Mouse (Mus musculus) cerebellum, adult (tissue): Measurements from ENCODE around the gene Ola1.

Experiments used
- ATAC-seq: cut with Nextera tagmentation; 2 replicates; pipeline ENCODE4 v1.9.2; 2017; ENCODE audit warnings: mild to moderate bottlenecking, moderate library complexity, mixed read lengths; ENCODE audit not compliant: insufficient number of reproducible peaks, low FRiP score, low TSS enrichment

Gene Ola1

DNA sequence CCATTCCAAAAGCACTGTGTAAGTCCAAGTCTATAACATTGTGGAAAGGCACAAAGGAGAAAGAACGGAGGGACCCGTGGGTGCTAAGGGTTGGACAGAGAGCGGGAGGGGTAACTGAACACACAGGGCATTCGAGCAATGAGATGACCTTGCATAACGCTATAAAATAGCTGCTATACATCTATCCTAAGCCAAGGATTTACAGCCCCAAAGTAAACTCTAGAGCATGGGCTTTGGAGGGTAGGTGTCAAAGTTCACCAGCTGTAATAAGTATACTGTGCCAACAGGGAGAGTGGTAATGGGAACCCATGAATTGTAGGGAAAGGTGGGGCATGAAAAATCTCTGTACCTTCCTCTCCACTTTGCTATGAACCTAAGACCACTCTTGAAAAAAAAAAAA, at the start of gene Ola1:
Gene Ola1 (minus strand): TSS at position 12 of the 400 bp plus-strand sequence.
- ATAC-seq: no peak

DNA sequence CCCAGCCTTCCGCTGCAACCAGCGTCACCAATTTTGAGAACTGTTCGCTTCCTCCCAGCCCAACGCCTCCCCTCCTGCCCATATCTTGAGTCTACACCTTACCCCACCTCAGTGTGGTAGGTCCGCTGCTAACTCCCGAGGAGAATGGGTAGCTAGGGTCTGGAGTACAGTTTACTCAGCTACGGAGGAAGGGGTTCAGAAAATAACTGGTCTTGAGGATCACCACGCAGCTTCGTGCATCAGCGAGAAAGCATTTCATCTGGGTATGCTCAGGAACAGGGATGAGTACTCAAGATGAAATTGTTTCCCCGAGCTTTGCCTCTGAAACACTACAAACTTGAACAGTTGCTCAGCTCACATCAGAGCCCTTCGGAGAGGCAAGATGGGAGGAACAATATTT, 49.6 kb upstream of the Ola1 start:
- no peak for ATAC-seq

GRCm38 (mm10) chr2:73267818-73268217, 49.1 kb upstream of the Ola1 start:
- no peak for ATAC-seq

DNA sequence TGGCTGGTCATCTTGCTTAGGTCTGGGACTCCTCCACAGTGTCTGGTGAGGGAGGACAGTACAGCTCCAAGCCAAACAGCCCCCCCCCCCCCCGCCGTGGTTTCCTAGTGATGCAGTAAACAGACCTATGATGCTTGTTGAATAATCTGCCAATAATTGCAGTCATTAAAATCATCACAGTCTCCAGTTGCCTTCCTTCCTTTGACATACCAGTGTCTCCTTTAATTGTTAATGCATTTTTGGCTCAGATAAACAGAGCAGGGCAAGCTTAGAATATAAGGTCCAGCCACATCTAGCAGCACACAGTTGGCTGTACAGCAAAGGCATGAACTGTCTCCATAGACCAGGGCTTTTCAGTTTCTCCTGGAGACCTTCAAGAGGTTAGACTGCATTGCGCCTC, 48.5 kb upstream of the Ola1 start:
- ATAC-seq: no peak

- ATAC-seq: no peak
These were observed 47.9 kb upstream of the Ola1 start for GRCm38 (mm10) chr2:73266623-73267022.

GRCm38 (mm10) chr2:73266011-73266410, 47.3 kb upstream of the Ola1 start:
- no peak for ATAC-seq

- no peak for ATAC-seq
These were observed 46.0 kb upstream of the Ola1 start for GRCm38 (mm10) chr2:73264611-73265195.

DNA sequence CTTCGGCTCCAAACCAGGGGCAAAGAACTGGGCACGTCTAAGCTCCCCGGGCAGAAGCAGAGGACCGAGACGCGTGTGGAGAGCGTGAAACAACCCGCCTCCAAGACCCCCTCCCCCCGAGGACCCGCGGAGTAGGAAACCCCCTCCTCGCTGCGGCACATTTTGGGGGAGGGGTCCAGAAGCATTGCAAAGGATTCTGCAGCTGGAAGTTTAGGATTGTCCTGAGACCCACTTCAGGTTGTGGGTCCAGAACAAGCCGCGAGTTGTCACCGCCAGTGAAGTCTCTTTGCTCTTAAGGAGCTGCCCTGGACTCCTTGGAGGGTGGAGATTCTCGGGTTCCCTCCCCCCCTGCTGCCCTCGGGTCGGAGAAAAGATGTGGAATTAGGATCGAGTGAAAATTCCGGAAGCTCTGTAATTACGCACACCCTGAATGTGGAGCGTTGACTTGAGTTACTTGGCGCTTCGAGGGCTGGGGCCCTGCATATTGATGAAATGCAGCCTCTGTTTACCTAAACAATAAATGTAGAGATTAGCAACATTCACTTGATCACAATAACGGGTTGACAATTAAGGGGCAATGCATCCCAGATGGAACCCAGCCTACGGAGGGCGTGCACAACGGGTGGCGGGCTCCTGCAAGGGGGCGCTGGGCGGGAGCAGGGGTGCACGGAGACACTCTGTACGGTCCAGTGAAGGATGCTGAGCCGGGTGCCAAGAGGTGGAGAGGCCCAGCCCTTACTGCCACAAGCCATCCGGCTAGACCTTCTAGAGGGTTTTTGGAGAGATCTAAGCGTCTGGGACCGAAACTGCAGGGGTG, 45.3 kb upstream of the Ola1 start:
- no peak for ATAC-seq

- no peak for ATAC-seq
These were observed 44.5 kb upstream of the Ola1 start for GRCm38 (mm10) chr2:73263172-73263765.

DNA sequence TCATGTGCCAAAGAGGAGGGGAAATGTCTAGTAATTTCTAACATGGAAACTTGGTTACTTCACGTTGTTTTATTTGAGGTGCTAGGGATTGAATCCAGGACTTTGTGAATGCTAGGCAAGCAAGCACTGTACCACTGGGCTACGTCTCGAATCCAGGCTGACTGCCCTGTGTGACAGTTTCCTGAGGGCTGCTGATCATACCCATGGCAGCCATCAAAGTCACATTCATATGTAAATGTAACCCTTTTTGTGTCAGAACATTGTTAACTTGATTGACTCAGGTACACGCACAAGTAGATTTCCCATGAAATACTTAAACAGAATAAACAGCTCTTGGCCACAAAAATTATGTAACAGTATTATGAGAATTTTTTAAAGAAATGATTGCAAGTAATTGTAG, 30.0 kb upstream of the Ola1 start:
- ATAC-seq: no peak

GRCm38 (mm10) chr2:73241299-73241698, 22.6 kb upstream of the Ola1 start:
- ATAC-seq: no peak

- ATAC-seq: no peak
These were observed 12.4 kb upstream of the Ola1 start for GRCm38 (mm10) chr2:73231081-73231480.

GRCm38 (mm10) chr2:73213871-73214659, 4.7 kb downstream of the Ola1 start:
- peak; percentile 97 for ATAC-seq

DNA sequence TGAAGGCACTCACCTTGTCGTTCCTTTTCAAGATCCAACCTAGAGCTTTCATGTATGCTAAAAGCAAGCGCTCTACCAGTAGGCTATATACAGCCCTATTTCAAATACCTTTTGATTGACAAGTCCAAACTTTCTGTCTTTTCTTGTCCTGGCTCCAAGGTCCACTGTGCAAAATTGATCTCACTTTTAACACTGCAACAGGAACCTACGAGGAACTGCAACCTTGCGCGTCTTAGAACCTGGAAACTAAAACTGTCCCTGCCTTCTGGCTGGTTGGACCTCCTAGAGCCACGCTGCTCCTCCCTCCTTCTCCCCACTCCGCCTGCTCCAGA, 5.2 kb downstream of the Ola1 start:
- peak; percentile 29; the same call in 1 of the 2 replicates for ATAC-seq

DNA sequence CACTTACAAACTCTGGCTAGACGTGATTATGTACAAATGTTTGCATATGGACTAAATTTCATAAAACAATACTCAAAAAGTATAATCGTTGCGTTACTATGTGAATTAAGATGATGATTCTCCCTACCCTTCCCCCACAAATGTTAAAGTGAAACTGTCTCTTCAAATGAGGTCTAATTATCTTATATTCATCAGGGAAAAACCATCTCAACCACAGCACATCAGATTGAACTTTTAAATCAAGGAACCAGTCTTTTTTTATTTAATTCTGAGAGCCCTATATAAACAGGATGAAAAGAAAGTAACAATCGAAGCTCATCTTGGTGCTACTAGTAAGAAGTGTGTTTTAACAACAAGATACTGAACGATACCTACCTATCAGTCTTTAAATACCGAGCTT, 14.4 kb downstream of the Ola1 start:
- no peak for ATAC-seq

GRCm38 (mm10) chr2:73188488-73188887, 30.2 kb downstream of the Ola1 start:
- ATAC-seq: no peak

DNA sequence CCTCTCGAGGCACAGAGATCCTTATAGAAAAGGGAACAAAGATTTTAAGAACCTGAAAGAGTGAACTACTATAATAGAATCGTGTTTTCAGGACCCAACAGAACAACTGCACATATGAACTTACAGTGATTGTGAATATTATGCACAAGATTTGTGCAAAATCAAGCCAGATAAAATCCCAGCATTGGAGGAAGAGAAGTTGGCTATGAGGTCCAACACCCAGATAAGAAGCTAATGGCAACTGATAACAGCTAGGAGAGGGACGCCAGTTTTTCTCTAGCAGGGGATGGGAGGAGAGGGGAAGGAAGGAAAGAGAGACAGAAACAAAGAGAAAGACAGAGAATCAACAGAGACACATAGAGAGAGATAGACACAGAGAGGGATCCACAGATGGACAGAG, 33.5 kb downstream of the Ola1 start:
- no peak for ATAC-seq

DNA sequence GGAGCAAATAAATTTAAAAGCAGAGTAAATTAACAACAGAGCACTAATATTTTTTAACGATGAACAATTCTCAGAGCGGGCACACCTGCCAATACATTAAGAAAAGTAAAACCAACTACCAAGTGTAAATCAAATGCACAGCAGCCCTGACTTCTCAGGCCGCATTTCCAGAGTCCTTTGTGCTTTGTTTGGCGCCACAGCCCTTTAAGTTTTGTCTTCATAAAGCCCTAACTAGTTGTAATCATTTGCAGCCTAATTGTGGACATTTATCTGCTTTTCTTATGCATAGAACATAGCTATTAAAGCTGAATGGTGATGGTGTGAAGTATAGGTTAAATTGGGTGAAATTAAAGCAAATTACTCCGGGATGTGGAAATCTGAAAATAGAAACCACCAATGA, 49.2 kb downstream of the Ola1 start:
- ATAC-seq: no peak

- ATAC-seq: no peak
These were observed 51.6 kb downstream of the Ola1 start for GRCm38 (mm10) chr2:73167126-73167525.

DNA sequence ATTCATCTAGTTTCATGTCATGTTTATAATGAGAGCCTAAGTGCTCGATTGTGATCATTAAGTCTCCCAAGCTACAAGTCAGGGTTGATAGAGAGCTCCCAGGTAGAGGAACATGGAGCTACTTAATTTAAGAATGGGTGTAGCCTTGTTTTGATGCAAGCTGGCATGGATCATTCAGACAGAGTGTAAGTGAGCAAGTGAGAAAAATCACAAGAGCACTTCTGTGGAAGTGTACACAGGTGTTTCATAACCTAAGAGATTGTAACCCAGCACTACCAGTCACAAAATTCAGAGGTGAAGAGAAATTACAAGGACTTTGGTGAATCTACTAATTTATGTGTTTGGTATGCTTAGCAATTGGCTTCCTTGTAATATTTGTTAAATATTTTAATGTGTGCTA, 54.1 kb downstream of the Ola1 start:
- ATAC-seq: no peak

GRCm38 (mm10) chr2:73160772-73161171, 58.0 kb downstream of the Ola1 start:
- no peak for ATAC-seq
